Mouse (Mus musculus) cerebellum, adult 2 months (tissue): Measurements from ENCODE around the gene Tmie.

Experiments used
- CTCF ChIP-seq: fragments of 200-500 bp; IDR thresholded peaks from 2 replicates; pipeline ENCODE4 v1.5.1; 2011; ENCODE audit warnings: low read depth, mild to moderate bottlenecking, control low read depth, low read length, moderate library complexity, borderline replicate concordance; ENCODE audit not compliant: insufficient read depth
- POLR2A ChIP-seq: fragments of 200-500 bp; IDR thresholded peaks from 2 replicates; pipeline ENCODE4 v1.6.1; 2011; ENCODE audit warnings: low read length, control low read depth, borderline replicate concordance; ENCODE audit not compliant: insufficient read depth

- TF ChIP-seq POLR2A: no peak
- no peak for TF ChIP-seq CTCF
These were observed 53.5 kb downstream of the Tmie start, which contains the start of gene Prss43 for GRCm38 (mm10) chr9:110826390-110826789.
